Mouse (Mus musculus): ENCODE measurements at regions not wholly inside any gene's neighbourhood (a gene's known extent, or its start where the extent isn't known, plus 50 kb on each side); places are given as distances from the start of the nearest gene placed in this dataset.

GRCm38 (mm10) chr8:92064175-92064821, 262.4 kb upstream of the Irx3 start:
- no peak for DNase-seq

- DNase-seq: no peak
Measured at GRCm38 (mm10) chr8:92063333-92063732, 261.5 kb upstream of the Irx3 start.

GRCm38 (mm10) chr8:92059471-92059870, 257.6 kb upstream of the Irx3 start:
- no peak for DNase-seq

GRCm38 (mm10) chr8:92058953-92059352, 257.1 kb upstream of the Irx3 start:
- no peak for DNase-seq

GRCm38 (mm10) chr8:92057857-92058256, 256.0 kb upstream of the Irx3 start:
- DNase-seq: no peak

GRCm38 (mm10) chr8:92055590-92055989, 253.7 kb upstream of the Irx3 start:
- DNase-seq: no peak

GRCm38 (mm10) chr8:92044695-92045094, 242.8 kb upstream of the Irx3 start:
- DNase-seq: no peak

GRCm38 (mm10) chr8:92042951-92043350, 241.1 kb upstream of the Irx3 start:
- DNase-seq: no peak

- no peak for DNase-seq
Measured at GRCm38 (mm10) chr8:92029954-92030353, 228.1 kb upstream of the Irx3 start.

GRCm38 (mm10) chr8:92029516-92029915, 227.6 kb upstream of the Irx3 start:
- no peak for DNase-seq

- DNase-seq: no peak
Measured at GRCm38 (mm10) chr8:92028308-92028707, 226.4 kb upstream of the Irx3 start.

GRCm38 (mm10) chr8:92024133-92024532, 222.3 kb upstream of the Irx3 start:
- no peak for DNase-seq

- DNase-seq: no peak
Measured at GRCm38 (mm10) chr8:92021521-92021920, 219.7 kb upstream of the Irx3 start.

GRCm38 (mm10) chr8:92014704-92015103, 212.8 kb upstream of the Irx3 start:
- no peak for DNase-seq

- DNase-seq: no peak
Measured at GRCm38 (mm10) chr8:92013183-92013582, 211.3 kb upstream of the Irx3 start.

GRCm38 (mm10) chr8:92010412-92010811, 208.5 kb upstream of the Irx3 start:
- no peak for DNase-seq

- no peak for DNase-seq
Measured at GRCm38 (mm10) chr8:92008616-92009610, 207.0 kb upstream of the Irx3 start.

GRCm38 (mm10) chr8:92005091-92005490, 203.2 kb upstream of the Irx3 start:
- DNase-seq: no peak

- DNase-seq: no peak
Measured at GRCm38 (mm10) chr8:92004532-92004931, 202.7 kb upstream of the Irx3 start.

GRCm38 (mm10) chr8:92000368-92000767, 198.5 kb upstream of the Irx3 start:
- DNase-seq: no peak

- no peak for DNase-seq
Measured at GRCm38 (mm10) chr8:91999661-92000060, 197.8 kb upstream of the Irx3 start.

GRCm38 (mm10) chr8:91999189-91999588, 197.3 kb upstream of the Irx3 start:
- no peak for DNase-seq

GRCm38 (mm10) chr8:91997892-91998189, 196.0 kb upstream of the Irx3 start:
- no peak for DNase-seq

Measured in thymus, postnatal 14 days (tissue).